Mouse (Mus musculus) CH12.LX (cell line): ENCODE results near the gene Zbtb44.

ENCODE experiments used
- CTCF ChIP-seq, 2 experiments: IDR thresholded peaks in 1 of 2; conservative IDR thresholded peaks in 1 of 2; 2 replicates each; pipeline ENCODE4 v1.5.1; 2011 to 2012; ENCODE audit warnings: low read depth in 2 of 2, low read length in 2 of 2, improper control_type of control experiment in 1 of 2, inconsistent platforms in 1 of 2, mild to moderate bottlenecking in 1 of 2, moderate library complexity in 1 of 2
- EP300 ChIP-seq: IDR thresholded peaks from 2 replicates; pipeline ENCODE4 v1.6.1; 2011; ENCODE audit warnings: low read length, improper control_type of control experiment
- GABPA ChIP-seq: IDR thresholded peaks from 2 replicates; pipeline ENCODE4 v1.6.1; 2012; ENCODE audit warnings: low read depth, low read length, improper control_type of control experiment, inconsistent platforms; ENCODE audit not compliant: insufficient replicate concordance
- HCFC1 ChIP-seq: IDR thresholded peaks from 2 replicates; pipeline ENCODE4 v1.6.1; 2012; ENCODE audit warnings: low read depth, mild to moderate bottlenecking, inconsistent platforms, low read length, improper control_type of control experiment
- POLR2A ChIP-seq: IDR thresholded peaks from 2 replicates; pipeline ENCODE4 v1.6.1; 2011; ENCODE audit warnings: low read depth, mild to moderate bottlenecking, improper control_type of control experiment, low read length
- USF1 ChIP-seq: IDR thresholded peaks from 2 replicates; pipeline ENCODE4 v1.6.1; 2014; ENCODE audit warnings: low read depth, mild to moderate bottlenecking, inconsistent platforms, low read length, improper control_type of control experiment
- ZKSCAN1 ChIP-seq: IDR thresholded peaks from 2 replicates; pipeline ENCODE4 v1.6.1; 2012; ENCODE audit warnings: low read depth, inconsistent platforms, low read length, improper control_type of control experiment, borderline replicate concordance

GRCm38 (mm10) chr9:31119882-31120532, 89.6 kb downstream of the Zbtb44 start:
- TF ChIP-seq CTCF (conservative IDR thresholded peaks at IDR 0.05 in 1 of 2, IDR thresholded peaks at IDR 0.05 in 1 of 2; ENCODE audit: low read depth in 2 of 2, low read length in 2 of 2) (no peak), ZKSCAN1 (no peak), POLR2A (no peak), GABPA (no peak), EP300 (peak; percentile 32; the same call in 1 of the 2 replicates), HCFC1 (no peak), USF1 (no peak)
